Mouse (Mus musculus) neural tube, embryonic 15.5 days (tissue): ENCODE measurements around the gene Nfib. TPM values are rescaled to one million over a fixed set of nuclear protein-coding genes. Genes with fewer than 3 reads are reported as not detected.

Experiments
- ATAC-seq: fragments of 200-750 bp; cut with Nextera tagmentation; 2 replicates; pipeline ENCODE4 v1.8.0; 2017; ENCODE audit warnings: mild to moderate bottlenecking, moderate TSS enrichment, moderate library complexity; ENCODE audit not compliant: low FRiP score
- H3K27ac ChIP-seq: fragments of 300-500 bp; sonication (generic); replicated peaks from 2 replicates; pipeline ENCODE4 v1.5.1; 2015; ENCODE audit warnings: mild to moderate bottlenecking, inconsistent platforms
- H3K27me3 ChIP-seq: fragments of 300-500 bp; sonication (generic); replicated peaks from 2 replicates; pipeline ENCODE4 v1.6.1; 2015; ENCODE audit warnings: inconsistent platforms
- H3K36me3 ChIP-seq: fragments of 300-500 bp; sonication (generic); 2 replicates; pipeline ENCODE4 v1.6.1; 2015; ENCODE audit warnings: inconsistent platforms
- H3K4me1 ChIP-seq: fragments of 300-500 bp; sonication (generic); 2 replicates; pipeline ENCODE4 v1.6.1; 2015; ENCODE audit warnings: inconsistent platforms
- H3K4me2 ChIP-seq: fragments of 300-500 bp; sonication (generic); 2 replicates; pipeline ENCODE4 v1.6.1; 2015; ENCODE audit warnings: inconsistent platforms, mild to moderate bottlenecking, moderate library complexity
- H3K4me3 ChIP-seq: fragments of 300-500 bp; sonication (generic); replicated peaks from 2 replicates; pipeline ENCODE4 v1.5.1; 2015; ENCODE audit warnings: mild to moderate bottlenecking, inconsistent platforms
- H3K9ac ChIP-seq: fragments of 300-500 bp; sonication (generic); replicated peaks from 2 replicates; pipeline ENCODE4 v1.6.1; 2015; ENCODE audit warnings: mild to moderate bottlenecking, inconsistent platforms
- H3K9me3 ChIP-seq: fragments of 300-500 bp; sonication (generic); replicated peaks from 2 replicates; pipeline ENCODE4 v1.6.1; 2016; ENCODE audit warnings: inconsistent platforms
- WGBS: fragments of 180-500 bp; shearing (Covaris S2); methylation state at CpG from one replicate; pipeline ENCODE4 v1.1.7; 2015; ENCODE audit warnings: mixed read lengths; 5-methylcytosine and 5-hydroxymethylcytosine counted together
- polyA plus RNA-seq: library from polyadenylated mRNA; unstranded; fragments of >200 nt; fragmentation: Nextera tagmentation; extraction: Ambion mirVana; gene quantifications from 2 replicates; pipeline ENCODE4 v1.2.1, GENCODE M21; 2015

Gene Nfib
- polyA plus RNA-seq, 1 experiment from 2014 or later = 58.4 TPM

DNA sequence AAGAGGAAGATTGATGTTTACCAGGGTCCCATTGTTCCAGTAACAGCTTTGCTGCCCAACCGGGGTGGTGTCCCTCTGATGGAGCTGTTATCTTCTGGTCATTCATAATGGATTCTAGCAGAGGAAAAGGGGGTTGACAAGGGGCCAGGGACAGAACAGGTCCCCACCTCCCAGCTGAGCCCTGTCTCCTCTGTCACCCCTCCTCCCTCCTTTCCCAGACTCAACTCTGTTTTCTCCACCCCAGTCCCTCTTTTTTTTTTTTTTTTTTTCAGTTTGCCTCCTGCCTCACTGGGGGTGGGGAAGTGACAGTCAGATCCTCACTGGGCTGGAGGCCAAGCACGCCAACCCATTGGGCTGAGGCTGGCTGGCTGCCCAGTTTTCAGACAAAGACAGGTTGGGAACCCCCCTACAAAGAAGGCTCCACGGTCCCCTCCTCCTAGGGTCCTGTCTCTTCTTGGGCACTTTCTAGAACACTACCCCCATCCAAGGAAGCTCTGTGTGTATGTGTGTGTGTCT is 83.2 kb downstream of the Nfib start:
- H3K27me3 ChIP-seq = no peaks in the 10 kb centered on the region
- no peak overlapping the region for H3K4me3 ChIP-seq
- peak overlapping the region; percentile 1; the same call in 1 of the 2 replicates for H3K4me2 ChIP-seq
- H3K36me3 ChIP-seq = no peaks in the 10 kb centered on the region
- 8% methylated on average over 3 of the region's 3 CpGs for WGBS
- H3K4me1 ChIP-seq = peaks cover 19% of the 10 kb centered on the region
- H3K9me3 ChIP-seq = no peaks in the 10 kb centered on the region
- peak; percentile 71 for ATAC-seq
- peak overlapping the region; percentile 70 for H3K27ac ChIP-seq
- no peak overlapping the region for H3K9ac ChIP-seq

GRCm38 (mm10) chr4:82619539-82619941 is 86.0 kb downstream of the Nfib start:
- peaks cover 19% of the 10 kb centered on the region for H3K4me1 ChIP-seq
- H3K27me3 ChIP-seq = no peaks in the 10 kb centered on the region
- ATAC-seq = no peak
- H3K9ac ChIP-seq = no peak overlapping the region
- H3K36me3 ChIP-seq = no peaks in the 10 kb centered on the region
- 64% methylated on average over 12 of the region's 12 CpGs for WGBS
- H3K9me3 ChIP-seq = no peaks in the 10 kb centered on the region
- H3K27ac ChIP-seq = 0 out of 2 replicates have a peak overlapping the region, but pooled peaks have one; percentile 18
- H3K4me2 ChIP-seq = no peak overlapping the region
- H3K4me3 ChIP-seq = no peak overlapping the region

DNA sequence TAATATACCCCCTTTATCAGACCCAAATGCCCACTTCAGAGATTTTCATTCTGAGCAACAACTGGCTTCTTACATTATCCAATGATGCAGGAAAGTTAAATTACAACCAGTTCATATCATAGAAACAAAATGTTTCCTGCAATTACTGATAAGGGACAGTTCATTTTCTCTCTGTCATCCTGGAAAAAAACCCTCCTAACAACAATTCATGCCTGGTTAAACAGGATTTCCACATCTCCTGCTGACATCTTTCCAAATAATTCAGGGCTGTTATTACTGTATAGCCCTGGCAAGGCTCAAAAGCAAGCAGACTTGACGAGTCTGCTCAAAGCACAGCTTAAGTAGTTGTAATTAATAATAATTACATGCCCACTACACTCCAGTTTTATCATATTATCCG is 86.5 kb downstream of the Nfib start:
- Histone ChIP-seq H3K27ac (no peak overlapping the region), H3K27me3 (no peaks in the 10 kb centered on the region), H3K36me3 (no peaks in the 10 kb centered on the region), H3K4me1 (peaks cover 20% of the 10 kb centered on the region), H3K9ac (no peak overlapping the region), H3K4me2 (no peak overlapping the region), H3K9me3 (no peaks in the 10 kb centered on the region), H3K4me3 (no peak overlapping the region)
- WGBS = 41% methylated on average over 2 of the region's 2 CpGs
- ATAC-seq = no peak

DNA sequence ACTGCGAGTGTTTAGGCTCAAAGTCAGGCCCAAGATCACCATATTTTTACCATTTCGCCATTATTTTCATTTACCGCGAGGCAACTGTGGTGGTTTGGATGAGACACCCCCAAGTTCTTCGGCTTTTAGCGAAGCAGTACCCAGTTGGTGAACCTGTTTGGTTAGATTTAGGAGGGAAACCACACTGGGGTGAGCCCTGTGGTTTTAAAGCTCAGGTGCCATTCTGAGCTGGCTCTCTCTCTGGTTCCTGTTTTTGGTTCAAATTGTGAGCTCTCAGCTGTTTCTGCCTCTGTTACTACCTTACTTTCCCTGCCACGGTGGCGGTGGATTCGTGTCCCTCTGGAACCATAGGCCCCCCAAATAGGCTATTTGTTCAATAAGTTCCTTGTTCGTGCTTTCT is 88.3 kb downstream of the Nfib start:
- WGBS = 85% methylated on average over 10 of the region's 10 CpGs
- no peaks in the 10 kb centered on the region for H3K36me3 ChIP-seq
- no peaks in the 10 kb centered on the region for H3K9me3 ChIP-seq
- H3K27me3 ChIP-seq = no peaks in the 10 kb centered on the region
- H3K4me3 ChIP-seq = no peak overlapping the region
- no peak for ATAC-seq
- H3K27ac ChIP-seq = no peak overlapping the region
- H3K4me2 ChIP-seq = no peak overlapping the region
- H3K4me1 ChIP-seq = peaks cover 12% of the 10 kb centered on the region
- H3K9ac ChIP-seq = no peak overlapping the region

DNA sequence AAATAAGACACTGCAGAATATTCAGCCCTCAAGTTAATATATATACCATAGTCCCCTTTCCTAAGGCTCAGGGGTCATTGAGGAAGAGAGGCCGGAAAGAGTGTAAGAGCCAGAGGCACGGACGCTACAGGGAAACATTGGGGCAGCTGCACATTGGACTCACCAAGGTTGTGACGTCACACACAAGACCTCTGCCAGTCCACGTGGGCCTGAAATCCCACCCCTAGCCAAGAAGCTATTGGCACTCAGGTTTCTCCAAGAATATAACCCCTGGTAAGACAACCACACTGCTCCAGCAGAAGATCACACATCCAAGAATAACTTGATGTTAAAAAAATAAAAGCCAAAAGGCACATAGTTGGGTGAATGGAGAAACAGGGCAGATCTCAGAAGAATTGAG is 89.8 kb downstream of the Nfib start:
- no peak overlapping the region for H3K9ac ChIP-seq
- H3K27ac ChIP-seq = no peak overlapping the region
- no peaks in the 10 kb centered on the region for H3K36me3 ChIP-seq
- peaks cover 8% of the 10 kb centered on the region for H3K4me1 ChIP-seq
- no peaks in the 10 kb centered on the region for H3K9me3 ChIP-seq
- H3K4me3 ChIP-seq = no peak overlapping the region
- 88% methylated on average over 5 of the region's 5 CpGs for WGBS
- H3K4me2 ChIP-seq = no peak overlapping the region
- ATAC-seq = no peak
- no peaks in the 10 kb centered on the region for H3K27me3 ChIP-seq

DNA sequence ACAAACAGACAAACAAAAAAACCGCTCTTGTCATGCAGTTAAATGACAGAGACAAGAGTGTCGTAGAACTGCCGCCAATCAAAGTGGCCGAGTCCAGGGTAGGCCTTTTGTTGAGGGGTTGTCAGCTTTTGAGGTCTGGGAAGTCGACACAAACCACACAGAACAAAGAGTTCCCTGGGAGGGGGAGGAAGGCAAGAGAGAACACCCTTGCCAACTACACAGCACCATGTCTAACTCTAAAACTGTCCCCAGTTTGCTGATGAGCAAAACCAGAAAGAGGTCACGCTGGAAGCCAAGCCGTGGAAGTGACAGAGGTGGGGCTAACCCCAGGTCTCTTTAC is 91.1 kb downstream of the Nfib start:
- WGBS = 19% methylated on average over 7 of the region's 7 CpGs
- no peak overlapping the region for H3K27ac ChIP-seq

DNA sequence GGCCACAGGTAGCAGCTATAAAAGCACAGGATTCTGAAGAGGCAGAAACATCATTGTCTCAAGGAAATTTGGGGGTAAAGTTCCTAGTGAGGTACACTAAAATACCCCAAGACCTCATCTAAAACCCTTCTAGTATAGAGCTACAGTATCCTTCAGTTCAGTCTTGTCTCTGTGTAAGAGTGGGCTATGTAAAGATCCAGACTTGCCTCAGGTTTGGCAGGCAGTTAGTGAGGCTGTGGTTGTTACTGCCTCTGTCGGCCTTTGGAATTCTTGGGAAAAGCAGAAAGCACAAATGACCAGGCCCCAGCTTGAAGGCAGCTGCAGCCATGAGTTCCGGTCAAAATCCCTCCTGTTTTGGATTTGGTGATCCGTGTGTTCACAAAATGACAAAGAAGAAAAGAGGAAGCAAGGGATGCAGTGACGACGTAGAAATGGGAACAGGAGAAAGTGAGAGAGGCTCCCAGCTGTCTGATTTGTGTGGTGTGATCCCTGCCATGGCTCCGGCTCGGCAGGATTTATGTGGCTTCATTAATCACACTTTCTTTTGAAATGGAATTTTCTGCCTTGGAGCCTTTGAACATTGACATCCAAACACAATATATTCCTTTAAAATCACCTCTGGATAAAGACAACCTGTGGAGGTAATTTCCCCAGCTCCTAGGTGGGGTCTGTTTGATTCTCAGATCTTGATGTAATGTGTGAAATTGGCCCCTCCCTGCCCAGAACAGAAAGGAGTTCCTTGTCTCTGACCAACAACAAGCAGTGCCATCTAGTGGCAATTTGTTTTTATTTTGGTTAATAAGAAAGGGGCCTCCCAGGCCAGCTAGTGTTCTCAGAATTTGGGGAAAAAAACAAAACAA is 91.7 kb downstream of the Nfib start:
- Histone ChIP-seq H3K9me3 (no peaks in the 10 kb centered on the region), H3K27me3 (no peaks in the 10 kb centered on the region), H3K4me2 (peak overlapping the region; percentile 44), H3K4me1 (peaks cover 6% of the 10 kb centered on the region), H3K27ac (peak overlapping the region; percentile 61), H3K4me3 (no peak overlapping the region), H3K36me3 (no peaks in the 10 kb centered on the region), H3K9ac (0 out of 2 replicates have a peak overlapping the region, but pooled peaks have one; percentile 28)
- peak; percentile 84 for ATAC-seq
- WGBS = 11% methylated on average over 7 of the region's 7 CpGs

More for the DNA sequence above, 91.1 kb downstream of the Nfib start:
- Histone ChIP-seq H3K9me3 (no peaks in the 10 kb centered on the region), H3K27me3 (no peaks in the 10 kb centered on the region), H3K9ac (no peak overlapping the region), H3K4me1 (peaks cover 8% of the 10 kb centered on the region), H3K4me2 (no peak overlapping the region), H3K4me3 (no peak overlapping the region), H3K36me3 (no peaks in the 10 kb centered on the region)
- peak; percentile 23; the same call in 1 of the 2 replicates for ATAC-seq

DNA sequence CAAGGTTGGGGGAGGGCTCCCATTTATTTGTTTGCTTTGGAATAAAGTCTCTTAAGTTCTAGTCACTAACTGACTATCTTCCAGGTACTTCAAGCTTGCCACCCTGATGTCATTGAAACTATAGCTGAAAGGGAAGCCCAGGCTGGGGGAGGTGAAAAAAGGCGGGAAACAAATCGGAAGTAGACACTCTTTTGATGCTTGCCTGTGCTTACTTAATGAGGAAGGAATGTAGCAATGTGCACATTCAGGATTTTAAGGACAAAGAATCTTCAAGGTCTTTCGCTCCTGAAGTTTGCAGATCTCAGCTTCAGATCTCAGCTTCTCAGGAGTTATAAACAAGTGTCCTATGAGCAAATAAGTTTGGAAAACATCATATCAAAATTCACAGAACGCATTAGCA is 95.9 kb downstream of the Nfib start:
- Histone ChIP-seq H3K4me1 (peaks cover 11% of the 10 kb centered on the region), H3K36me3 (no peaks in the 10 kb centered on the region), H3K9ac (no peak overlapping the region), H3K4me2 (no peak overlapping the region), H3K9me3 (no peaks in the 10 kb centered on the region), H3K4me3 (no peak overlapping the region), H3K27ac (no peak overlapping the region), H3K27me3 (no peaks in the 10 kb centered on the region)
- no peak for ATAC-seq
- 88% methylated on average over 4 of the region's 4 CpGs for WGBS

DNA sequence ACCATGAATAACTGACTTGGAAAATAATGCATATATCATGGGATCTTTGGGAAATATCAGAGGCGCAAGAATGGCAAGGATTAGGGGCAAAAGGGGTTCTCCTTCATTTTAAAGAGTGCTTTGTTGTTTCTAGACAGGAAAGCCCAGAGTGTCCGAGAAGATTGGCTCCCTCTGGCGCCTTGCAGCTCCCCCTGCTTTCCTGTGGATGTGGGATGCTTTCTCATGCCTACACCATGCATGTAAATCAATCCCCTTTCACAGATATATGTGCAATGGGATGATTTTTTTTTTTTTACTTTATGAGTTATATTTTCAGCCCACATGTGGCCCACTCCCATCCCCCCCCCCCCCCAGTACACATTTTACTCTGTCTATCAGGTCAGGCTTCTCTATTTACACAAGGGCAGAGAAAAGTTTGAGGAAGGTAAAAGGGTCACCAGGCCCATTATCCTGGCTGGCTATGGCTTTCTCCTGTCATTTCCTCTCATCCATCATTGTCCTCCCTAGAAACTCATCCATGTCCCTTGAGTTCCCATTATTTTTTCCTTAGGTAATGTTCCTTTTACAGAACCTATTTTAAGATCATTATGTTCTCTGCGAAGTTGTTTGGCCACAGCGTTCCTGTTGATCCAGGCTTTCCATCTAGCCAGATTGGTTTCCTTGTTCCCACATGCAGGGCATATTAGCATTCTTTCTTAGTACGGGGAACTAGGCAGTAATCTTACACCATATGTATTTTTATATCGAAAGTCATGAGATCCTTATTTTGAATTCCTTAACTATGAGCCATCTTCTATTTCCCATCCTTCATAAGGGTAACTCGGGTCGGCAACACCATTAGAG is 96.6 kb downstream of the Nfib start:
- H3K27me3 ChIP-seq = no peaks in the 10 kb centered on the region
- WGBS = 80% methylated on average over 9 of the region's 9 CpGs
- peaks cover 14% of the 10 kb centered on the region for H3K4me1 ChIP-seq
- H3K4me3 ChIP-seq = no peak overlapping the region
- no peaks in the 10 kb centered on the region for H3K36me3 ChIP-seq
- no peak for ATAC-seq
- no peak overlapping the region for H3K4me2 ChIP-seq
- no peaks in the 10 kb centered on the region for H3K9me3 ChIP-seq
- H3K9ac ChIP-seq = no peak overlapping the region
- H3K27ac ChIP-seq = no peak overlapping the region

DNA sequence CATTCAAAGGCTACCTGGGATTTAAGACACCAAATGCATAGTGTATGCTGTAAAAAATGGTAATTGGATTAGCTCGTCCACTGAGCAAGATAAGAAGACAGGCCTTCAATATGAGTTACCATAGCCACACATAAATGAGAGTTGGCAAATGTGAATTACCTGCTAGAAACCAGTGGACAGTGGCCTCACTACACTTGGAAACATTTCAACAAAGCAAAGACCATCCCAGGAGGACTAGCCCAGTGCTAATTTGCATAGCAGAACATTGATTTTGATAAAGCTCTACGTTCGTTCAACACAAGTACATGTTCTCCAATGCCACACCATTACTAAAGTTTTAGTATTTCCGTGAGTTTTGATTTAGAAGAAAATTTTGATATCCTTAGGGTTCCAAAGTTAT is 98.3 kb downstream of the Nfib start:
- Histone ChIP-seq H3K4me2 (no peak overlapping the region), H3K9ac (no peak overlapping the region), H3K27ac (no peak overlapping the region), H3K27me3 (no peaks in the 10 kb centered on the region), H3K36me3 (no peaks in the 10 kb centered on the region), H3K4me1 (peaks cover 9% of the 10 kb centered on the region), H3K4me3 (no peak overlapping the region), H3K9me3 (no peaks in the 10 kb centered on the region)
- no peak for ATAC-seq
- WGBS = 86% methylated on average over 4 of the region's 4 CpGs

GRCm38 (mm10) chr4:82606351-82606750 is 99.2 kb downstream of the Nfib start:
- Histone ChIP-seq H3K36me3 (no peaks in the 10 kb centered on the region), H3K27ac (no peak overlapping the region), H3K4me3 (no peak overlapping the region), H3K27me3 (no peaks in the 10 kb centered on the region), H3K4me1 (peaks cover 9% of the 10 kb centered on the region), H3K9me3 (no peaks in the 10 kb centered on the region), H3K4me2 (no peak overlapping the region), H3K9ac (no peak overlapping the region)
- no peak for ATAC-seq
- 86% methylated on average over 9 of the region's 9 CpGs for WGBS
